Mouse (Mus musculus) heart, postnatal 0 days (tissue): ENCODE results near the gene Casz1. TPM values are rescaled to one million over a fixed set of nuclear protein-coding genes. Genes with fewer than 3 reads are reported as not detected.
A peak's percentile ranks its signal among the peaks of the same experiment; 100 is the strongest.

ENCODE experiments used
- ATAC-seq: fragments of 200-750 bp; cut with Nextera tagmentation; 2 replicates; pipeline ENCODE4 v1.8.0; 2017; ENCODE audit warnings: low read depth, moderate number of reproducible peaks, moderate library complexity; ENCODE audit not compliant: insufficient read depth
- DNase-seq: peaks from one replicate; pipeline ENCODE4 v3.0.0-alpha.2; 2016; ENCODE audit warnings: low spot score
- H3K27ac ChIP-seq: fragments of 300-500 bp; sonication (generic); 2 replicates; pipeline ENCODE4 v1.5.1; 2014; ENCODE audit warnings: low read depth, mild to moderate bottlenecking
- H3K27me3 ChIP-seq: fragments of 300-500 bp; sonication (generic); 2 replicates; pipeline ENCODE4 v1.6.1; 2014; ENCODE audit warnings: low read length, mixed read lengths; ENCODE audit not compliant: control insufficient read depth, insufficient read depth
- H3K36me3 ChIP-seq: fragments of 300-500 bp; sonication (generic); replicated peaks from 2 replicates; pipeline ENCODE4 v1.6.1; 2014; ENCODE audit warnings: low read length, mixed read lengths; ENCODE audit not compliant: control insufficient read depth, insufficient read depth
- H3K4me1 ChIP-seq: fragments of 300-500 bp; sonication (generic); 2 replicates; pipeline ENCODE4 v1.6.1; 2014; ENCODE audit warnings: antibody characterized with exemption; ENCODE audit not compliant: control insufficient read depth, insufficient read depth
- H3K4me2 ChIP-seq: fragments of 300-500 bp; sonication (generic); 2 replicates; pipeline ENCODE4 v1.6.1; 2014; ENCODE audit warnings: low read depth, mild to moderate bottlenecking, low read length, moderate library complexity
- H3K4me3 ChIP-seq: fragments of 300-500 bp; sonication (generic); 2 replicates; pipeline ENCODE4 v1.5.1; 2014; ENCODE audit warnings: low read depth, low read length
- H3K9ac ChIP-seq: fragments of 300-500 bp; sonication (generic); replicated peaks from 2 replicates; pipeline ENCODE4 v1.6.1; 2014; ENCODE audit warnings: low read depth, low read length, mixed read lengths
- H3K9me3 ChIP-seq: fragments of 300-500 bp; sonication (generic); replicated peaks from 2 replicates; pipeline ENCODE4 v1.6.1; 2016; ENCODE audit warnings: low read length; ENCODE audit not compliant: control insufficient read depth
- CTCF ChIP-seq: IDR thresholded peaks from 2 replicates; pipeline ENCODE4 v1.5.1; 2016; ENCODE audit warnings: antibody characterized with exemption, control low read depth, low read depth
- EP300 ChIP-seq: IDR thresholded peaks from 2 replicates; pipeline ENCODE4 v1.6.1; 2016; ENCODE audit warnings: antibody characterized with exemption, low read depth
- WGBS: fragments of 180-500 bp; shearing (Covaris S2); extraction: QIAGEN DNeasy Blood & Tissue Kit; methylation state at CpG from one replicate; pipeline ENCODE4 v1.1.7; 2014; 5-methylcytosine and 5-hydroxymethylcytosine counted together
- polyA plus RNA-seq: library from polyadenylated mRNA; unstranded; fragments of >200 nt; fragmentation: Nextera tagmentation; extraction: Ambion mirVana; gene quantifications from 2 replicates; pipeline ENCODE4 v1.2.1, GENCODE M21; 2015
- total RNA-seq: library from RNA; depleted of rRNA; stranded (reverse); fragments of >200 nt; gene quantifications from 2 replicates; pipeline ENCODE4 v1.2.3, GENCODE M21; 2014; ENCODE audit warnings: low replicate concordance

Gene Casz1
- total and polyA plus RNA-seq, 2 experiments from 2014 or later: 16.4 to 42.6 TPM

- Histone ChIP-seq H3K4me1 (peaks cover 20% of the 10 kb centered on the region), H3K27me3 (no peaks in the 10 kb centered on the region), H3K4me3 (no peak overlapping the region), H3K4me2 (no peak overlapping the region), H3K27ac (no peak overlapping the region), H3K9me3 (no peaks in the 10 kb centered on the region), H3K9ac (no peak overlapping the region), H3K36me3 (no peaks in the 10 kb centered on the region)
- 83% methylated on average over 7 of the region's 7 CpGs for WGBS
- ATAC-seq (no peak), DNase-seq (no peak)
- TF ChIP-seq EP300 (no peak), CTCF (no peak)
Measured at GRCm38 (mm10) chr4:148860636-148861035, 56.4 kb downstream of the Casz1 start.

GRCm38 (mm10) chr4:148866812-148867470 is 62.7 kb downstream of the Casz1 start:
- Histone ChIP-seq H3K4me3 (no peak overlapping the region), H3K27me3 (no peaks in the 10 kb centered on the region), H3K9me3 (no peaks in the 10 kb centered on the region), H3K4me2 (no peak overlapping the region), H3K4me1 (peaks cover 43% of the 10 kb centered on the region), H3K9ac (no peak overlapping the region), H3K27ac (peak overlapping the region; percentile 47; the same call in 1 of the 2 replicates), H3K36me3 (no peaks in the 10 kb centered on the region)
- WGBS: 20% methylated on average over 12 of the region's 12 CpGs
- no peak for DNase-seq
- TF ChIP-seq EP300 (no peak), CTCF (no peak)
- ATAC-seq: no peak

- no peak overlapping the region for H3K9ac ChIP-seq
- no peaks in the 10 kb centered on the region for H3K27me3 ChIP-seq
- DNase-seq: peak; percentile 68
- H3K4me1 ChIP-seq: peaks cover 53% of the 10 kb centered on the region
- peak; percentile 47 for ATAC-seq
- H3K4me2 ChIP-seq: no peak overlapping the region
- H3K27ac ChIP-seq: peak overlapping the region; percentile 61
- TF ChIP-seq EP300 (peak; percentile 19; the same call in 1 of the 2 replicates), CTCF (0 out of 2 replicates have a peak, but pooled peaks have one; percentile 8)
- no peaks in the 10 kb centered on the region for H3K9me3 ChIP-seq
- H3K4me3 ChIP-seq: no peak overlapping the region
- no peaks in the 10 kb centered on the region for H3K36me3 ChIP-seq
- 46% methylated on average over 11 of the region's 11 CpGs for WGBS
Measured at GRCm38 (mm10) chr4:148867721-148868397, 63.6 kb downstream of the Casz1 start.

GRCm38 (mm10) chr4:148869566-148869965 is 65.3 kb downstream of the Casz1 start:
- H3K27me3 ChIP-seq: no peaks in the 10 kb centered on the region
- no peak for DNase-seq
- H3K9me3 ChIP-seq: no peaks in the 10 kb centered on the region
- H3K36me3 ChIP-seq: no peaks in the 10 kb centered on the region
- 40% methylated on average over 7 of the region's 7 CpGs for WGBS
- peaks cover 70% of the 10 kb centered on the region for H3K4me1 ChIP-seq
- peak overlapping the region; percentile 81 for H3K27ac ChIP-seq
- ATAC-seq: peak; percentile 32; the same call in 1 of the 2 replicates
- H3K9ac ChIP-seq: no peak overlapping the region
- H3K4me3 ChIP-seq: no peak overlapping the region
- no peak overlapping the region; the same call in 1 of the 2 replicates for H3K4me2 ChIP-seq
- TF ChIP-seq EP300 (no peak), CTCF (no peak)

GRCm38 (mm10) chr4:148870496-148870895 is 66.3 kb downstream of the Casz1 start:
- Histone ChIP-seq H3K36me3 (no peaks in the 10 kb centered on the region), H3K4me1 (peaks cover 76% of the 10 kb centered on the region), H3K27me3 (no peaks in the 10 kb centered on the region), H3K4me3 (no peak overlapping the region), H3K27ac (peak overlapping the region; percentile 19; the same call in 1 of the 2 replicates), H3K9ac (no peak overlapping the region), H3K4me2 (no peak overlapping the region), H3K9me3 (no peaks in the 10 kb centered on the region)
- DNase-seq (no peak), ATAC-seq (no peak)
- TF ChIP-seq EP300: no peak
- TF ChIP-seq CTCF: no peak
- 91% methylated on average over 4 of the region's 4 CpGs for WGBS
